Comparison of ENCODE assay signal across 1 mouse cellular context in genomic region chr9:14758590-14758989, GRCm38 (mm10).
TF ChIP-seq lines count a peak whose summit lies in the region.

No protein-coding gene starts in this region.

TF ChIP-seq in MEL, 35 proteins besides CTCF, POLR2A, EP300 and RAD21:
- TF ChIP-seq MYC (IDR thresholded peaks at IDR 0.05; ENCODE audit: low read depth, low read length) (no peak), SMC3 (IDR thresholded peaks at IDR 0.05; ENCODE audit: low read depth, low read length) (no peak), GATA1 (IDR thresholded peaks at IDR 0.05; ENCODE audit: low read depth, low read length) (no peak), ELF1 (IDR thresholded peaks at IDR 0.05; ENCODE audit: low read depth, low read length) (peak; percentile 21; the same call in 1 of the 2 replicates), USF1 (IDR thresholded peaks at IDR 0.05; ENCODE audit: low read depth, low read length) (no peak), MAFK (IDR thresholded peaks at IDR 0.05; ENCODE audit: borderline replicate concordance, low read depth, low read length) (no peak), NELFE (IDR thresholded peaks at IDR 0.05; ENCODE audit: low read depth, low read length) (no peak), BHLHE40 (IDR thresholded peaks at IDR 0.05; ENCODE audit: borderline replicate concordance, low read depth, low read length) (no peak; the same call in 1 of the 2 replicates), SIN3A (IDR thresholded peaks at IDR 0.05; ENCODE audit: low read length) (no peak), MAX (IDR thresholded peaks at IDR 0.05; ENCODE audit: low read length) (0 out of 2 replicates have a peak, but pooled peaks have one; percentile 12)
